Mouse (Mus musculus) midbrain, embryonic 15.5 days (tissue): ENCODE data around the gene Fam76b. TPM values are rescaled to one million over a fixed set of nuclear protein-coding genes. Genes with fewer than 3 reads are reported as not detected.
A peak's percentile ranks its signal among the peaks of the same experiment; 100 is the strongest.
"Not testable (repeated sequence)": the region's sequence is repeated elsewhere in the genome, so short reads cannot be mapped to it uniquely, and the experiment has no call there.

Experiments
- ATAC-seq: fragments of 200-750 bp; cut with Nextera tagmentation; replicated peaks from 2 replicates; pipeline ENCODE4 v1.8.0; 2017; ENCODE audit warnings: moderate TSS enrichment
- H3K27ac ChIP-seq: fragments of 300-500 bp; sonication (generic); 2 replicates; pipeline ENCODE4 v1.5.1; 2015; ENCODE audit warnings: mild to moderate bottlenecking, inconsistent platforms
- H3K27me3 ChIP-seq: fragments of 300-500 bp; sonication (generic); replicated peaks from 2 replicates; pipeline ENCODE4 v1.6.1; 2015; ENCODE audit warnings: inconsistent platforms
- H3K36me3 ChIP-seq: fragments of 300-500 bp; sonication (generic); replicated peaks from 2 replicates; pipeline ENCODE4 v1.6.1; 2015; ENCODE audit warnings: inconsistent platforms
- H3K4me1 ChIP-seq: fragments of 300-500 bp; sonication (generic); 2 replicates; pipeline ENCODE4 v1.6.1; 2015; ENCODE audit warnings: inconsistent platforms
- H3K4me2 ChIP-seq: fragments of 300-500 bp; sonication (generic); 2 replicates; pipeline ENCODE4 v1.6.1; 2015; ENCODE audit warnings: inconsistent platforms, mild to moderate bottlenecking, moderate library complexity
- H3K4me3 ChIP-seq: fragments of 300-500 bp; sonication (generic); 2 replicates; pipeline ENCODE4 v1.5.1; 2015; ENCODE audit warnings: mild to moderate bottlenecking, inconsistent platforms
- H3K9ac ChIP-seq: fragments of 300-500 bp; sonication (generic); 2 replicates; pipeline ENCODE4 v1.6.1; 2015; ENCODE audit warnings: mild to moderate bottlenecking, inconsistent platforms
- H3K9me3 ChIP-seq: fragments of 300-500 bp; sonication (generic); 2 replicates; pipeline ENCODE4 v1.6.1; 2016; ENCODE audit warnings: inconsistent platforms
- WGBS: fragments of 180-500 bp; shearing (Covaris S2); methylation state at CpG from one replicate; pipeline ENCODE4 v1.1.7; 2015; ENCODE audit warnings: mixed read lengths; 5-methylcytosine and 5-hydroxymethylcytosine counted together
- polyA plus RNA-seq: library from polyadenylated mRNA; unstranded; fragments of >200 nt; fragmentation: Nextera tagmentation; extraction: Ambion mirVana; gene quantifications from 2 replicates; pipeline ENCODE4 v1.2.1, GENCODE M21; 2015

Gene Fam76b
- 21.2 and 21.7 TPM in 2 replicates for polyA plus RNA-seq

DNA sequence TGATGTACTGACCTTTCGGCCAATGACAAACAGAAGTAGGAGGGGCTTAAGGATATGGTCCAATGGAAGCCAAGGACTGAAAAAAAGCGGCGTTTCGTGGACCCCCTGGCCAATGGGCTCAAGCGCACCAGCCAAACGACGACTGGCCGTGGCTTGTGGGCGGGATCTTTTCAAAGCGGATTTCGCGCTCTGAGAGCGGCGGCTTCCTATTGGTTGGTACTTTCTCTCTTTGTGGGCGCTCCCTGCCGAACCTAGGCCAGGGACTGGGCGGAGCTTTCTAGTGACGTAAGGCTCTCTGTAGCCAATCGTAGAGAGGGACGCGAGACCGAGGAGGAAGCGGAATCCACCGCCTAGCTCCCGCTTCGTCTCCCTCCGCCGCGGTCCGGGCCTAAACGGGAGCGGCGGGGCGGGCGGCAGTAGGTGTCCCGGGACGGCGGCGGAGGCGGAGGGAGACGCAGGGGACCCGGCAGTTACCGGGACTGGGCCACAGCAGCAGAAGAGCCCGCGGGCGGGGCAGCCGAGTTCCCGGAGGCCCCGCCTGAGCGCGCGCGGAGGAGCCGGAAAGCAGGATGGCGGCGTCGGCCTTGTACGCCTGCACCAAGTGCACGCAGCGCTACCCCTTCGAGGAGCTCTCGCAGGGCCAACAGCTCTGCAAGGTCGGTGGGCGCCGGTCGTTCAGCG lies at the start of gene Fam76b:
TSS of gene Fam76b (plus strand) at position 311 of the 681 bp plus-strand sequence.
- peak within 1 kb of the TSS; percentile 87 for H3K4me2 ChIP-seq
- no peaks in the 10 kb centered on the region for H3K27me3 ChIP-seq
- ATAC-seq: peak; percentile 96
- peak within 1 kb of the TSS; percentile 91 for H3K9ac ChIP-seq
- no peaks in the 10 kb centered on the region for H3K9me3 ChIP-seq
- peak within 1 kb of the TSS; percentile 79 for H3K4me3 ChIP-seq
- peaks cover 32% of the 10 kb centered on the region for H3K4me1 ChIP-seq
- H3K36me3 ChIP-seq: peaks cover 17% of the 10 kb centered on the region
- H3K27ac ChIP-seq: peak within 1 kb of the TSS; percentile 98
- WGBS: under 1% methylated on average over 65 of the region's 67 CpGs

DNA sequence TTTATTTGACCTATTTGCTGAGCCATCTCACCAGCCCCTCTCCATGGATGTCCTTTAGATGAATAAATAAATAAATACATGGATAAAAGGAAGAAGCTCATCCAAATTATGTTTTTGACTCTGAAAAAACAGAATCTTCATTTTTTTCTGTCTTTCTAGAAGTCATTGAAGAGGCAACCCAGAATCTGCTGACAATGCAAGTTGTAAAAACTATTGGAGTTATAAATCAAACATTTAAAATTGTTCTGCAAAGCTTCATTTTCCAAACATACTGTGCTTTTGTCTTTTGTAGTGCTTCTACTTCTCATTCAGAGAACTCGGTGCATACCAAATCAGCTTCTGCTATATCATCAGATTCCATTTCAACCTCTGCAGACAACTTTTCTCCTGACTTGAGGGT lies 45.5 kb upstream of the Fam76b start:
- H3K4me2 ChIP-seq: no peak overlapping the region
- no peak overlapping the region for H3K27ac ChIP-seq
- WGBS: 100% methylated on average over 1 of the region's 1 CpGs

DNA sequence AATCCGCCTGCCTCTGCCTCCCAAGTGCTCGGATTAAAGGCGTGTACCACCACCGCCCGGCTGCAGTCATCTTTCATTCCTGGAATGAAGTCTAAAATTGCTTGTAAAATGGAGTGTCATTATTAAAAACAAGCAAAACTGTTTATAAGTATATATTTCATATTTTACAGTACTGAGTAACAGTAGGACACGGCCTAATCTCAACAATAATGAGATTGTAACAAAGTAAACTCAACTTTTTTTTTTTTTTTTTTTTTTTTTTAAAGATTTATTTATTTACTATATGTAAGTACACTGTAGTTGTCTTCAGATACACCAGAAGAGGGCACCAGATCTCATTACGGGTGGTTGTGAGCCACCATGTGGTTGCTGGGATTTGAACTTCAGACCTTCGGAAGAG lies 36.7 kb upstream of the Fam76b start:
- H3K4me1 ChIP-seq, H3K4me3 ChIP-seq, H3K27me3 ChIP-seq, ATAC-seq, H3K9ac ChIP-seq, H3K27ac ChIP-seq, H3K9me3 ChIP-seq, H3K4me2 ChIP-seq: not testable (repeated sequence)
- 98% methylated on average over 8 of the region's 8 CpGs for WGBS
- peaks cover 18% of the 10 kb centered on the region for H3K36me3 ChIP-seq

More for the DNA sequence above, 45.5 kb upstream of the Fam76b start:
- ATAC-seq: no peak
- H3K36me3 ChIP-seq: peaks cover 15% of the 10 kb centered on the region; the same call in 1 of the 2 replicates
- H3K27me3 ChIP-seq: no peaks in the 10 kb centered on the region
- no peak overlapping the region for H3K4me3 ChIP-seq
- H3K4me1 ChIP-seq: no peaks in the 10 kb centered on the region
- no peak overlapping the region for H3K9ac ChIP-seq
- H3K9me3 ChIP-seq: no peaks in the 10 kb centered on the region

DNA sequence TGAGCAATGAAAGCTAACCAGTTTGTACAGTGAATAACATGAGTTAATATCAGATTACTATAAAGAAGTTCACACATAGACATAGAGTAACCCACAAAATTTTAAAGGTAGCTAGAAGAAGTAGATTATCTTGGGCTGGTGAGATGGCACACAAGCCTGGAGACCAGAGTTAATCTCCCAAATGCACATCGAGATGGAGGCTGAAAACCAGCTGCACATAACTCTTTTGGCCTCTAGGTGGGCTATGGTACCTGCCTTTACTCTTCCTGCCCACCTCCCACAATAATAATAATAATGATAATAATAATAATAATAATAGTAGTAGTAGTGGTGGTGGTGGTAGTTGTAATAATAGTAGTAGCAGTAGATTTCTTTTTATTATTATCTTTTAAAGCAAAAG lies 33.2 kb upstream of the Fam76b start:
- no peak for ATAC-seq
- Histone ChIP-seq H3K9me3 (no peaks in the 10 kb centered on the region), H3K9ac (no peak overlapping the region), H3K27ac (no peak overlapping the region), H3K36me3 (peaks cover 12% of the 10 kb centered on the region), H3K4me3 (no peak overlapping the region), H3K27me3 (no peaks in the 10 kb centered on the region), H3K4me2 (no peak overlapping the region), H3K4me1 (no peaks in the 10 kb centered on the region)
- WGBS: 83% methylated on average over 1 of the region's 1 CpGs

DNA sequence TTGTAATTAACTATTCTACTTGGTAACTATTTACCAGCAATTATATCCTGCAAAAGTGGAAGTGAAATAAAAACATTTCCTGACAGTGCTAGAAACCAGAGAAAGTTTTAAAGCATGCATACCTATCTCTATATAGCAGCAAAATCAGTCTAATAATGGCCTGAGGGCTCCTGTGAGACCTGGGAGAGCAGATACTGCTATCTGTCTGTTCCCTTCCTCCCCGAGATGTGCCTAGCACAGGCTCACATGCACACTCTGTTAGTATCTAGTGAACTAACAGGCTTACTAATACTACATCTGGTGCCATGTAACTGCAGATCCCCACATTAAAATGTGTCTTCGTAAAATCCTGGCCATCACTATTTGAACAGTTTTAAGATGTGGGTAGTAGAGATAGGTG lies 32.8 kb upstream of the Fam76b start:
- Histone ChIP-seq H3K4me3 (no peak overlapping the region), H3K9ac (no peak overlapping the region), H3K9me3 (no peaks in the 10 kb centered on the region), H3K4me1 (no peaks in the 10 kb centered on the region), H3K27me3 (no peaks in the 10 kb centered on the region), H3K4me2 (no peak overlapping the region), H3K27ac (no peak overlapping the region), H3K36me3 (peaks cover 11% of the 10 kb centered on the region; the same call in 1 of the 2 replicates)
- no peak for ATAC-seq
- 95% methylated on average over 2 of the region's 2 CpGs for WGBS

DNA sequence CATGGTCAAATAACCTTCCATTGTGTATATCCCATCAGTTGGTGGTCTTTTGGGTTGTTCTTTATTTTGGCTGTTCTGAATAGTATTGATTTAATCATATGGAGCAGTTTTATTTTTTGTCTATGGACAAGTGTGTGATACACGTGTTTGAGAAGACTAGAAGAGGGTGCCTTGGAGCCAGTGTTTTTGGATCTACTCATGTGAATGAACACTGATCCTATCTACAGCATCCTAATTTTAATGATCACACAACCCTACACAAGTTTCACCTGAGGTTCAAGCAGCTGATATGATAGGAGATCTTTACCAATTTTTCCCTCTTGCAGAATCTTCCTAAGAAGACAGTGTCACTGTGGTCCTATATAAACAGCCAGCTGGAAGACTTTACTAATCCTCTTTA lies 23.0 kb upstream of the Fam76b start:
- Histone ChIP-seq H3K9me3 (no peaks in the 10 kb centered on the region), H3K36me3 (peaks cover 42% of the 10 kb centered on the region), H3K27ac (no peak overlapping the region), H3K4me2 (no peak overlapping the region), H3K27me3 (no peaks in the 10 kb centered on the region), H3K4me3 (no peak overlapping the region), H3K4me1 (no peaks in the 10 kb centered on the region), H3K9ac (no peak overlapping the region)
- WGBS: 81% methylated on average over 1 of the region's 1 CpGs
- ATAC-seq: no peak

DNA sequence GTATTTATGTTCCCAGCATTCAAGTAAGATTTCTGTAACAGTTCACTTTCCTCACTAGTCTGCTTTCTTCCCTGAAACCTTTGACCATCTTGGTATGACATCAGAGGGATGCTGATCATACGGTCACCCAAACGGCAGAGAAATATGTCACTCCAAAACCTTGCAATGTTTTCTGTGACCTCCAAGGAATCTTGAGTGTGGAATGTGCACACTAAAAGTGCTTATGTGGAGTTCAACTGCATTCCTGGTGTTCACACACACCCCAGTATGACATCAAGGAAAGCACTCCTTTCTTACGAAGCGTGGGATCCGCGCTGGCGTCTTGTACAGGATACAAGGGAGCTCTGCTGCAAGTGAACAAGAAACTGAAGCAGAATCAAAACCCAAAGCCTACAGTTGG lies 20.7 kb upstream of the Fam76b start:
- 95% methylated on average over 7 of the region's 7 CpGs for WGBS

DNA sequence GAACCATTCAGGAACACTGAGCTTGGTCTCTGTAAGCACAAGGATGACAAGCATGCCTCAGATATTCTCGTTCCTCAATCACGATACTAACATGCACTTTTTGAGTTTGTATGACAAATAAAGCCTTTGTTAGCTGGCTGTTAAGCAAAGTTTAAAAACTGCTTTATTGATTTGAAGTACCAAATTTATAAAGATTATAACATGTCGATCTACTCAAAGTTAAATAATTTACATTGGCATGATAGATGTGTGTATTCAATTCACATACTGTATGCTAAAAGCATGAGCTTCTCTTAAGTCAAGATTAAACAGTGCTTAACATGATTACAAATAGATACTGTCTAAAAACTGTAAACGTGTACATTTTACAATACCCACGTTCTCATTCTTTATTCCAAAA lies 19.9 kb upstream of the Fam76b start:
- H3K27ac ChIP-seq: no peak overlapping the region
- no peak overlapping the region for H3K4me3 ChIP-seq
- 93% methylated on average over 5 of the region's 5 CpGs for WGBS
- no peak for ATAC-seq
- no peak overlapping the region for H3K4me2 ChIP-seq
- H3K36me3 ChIP-seq: peaks cover 41% of the 10 kb centered on the region
- no peaks in the 10 kb centered on the region for H3K27me3 ChIP-seq
- H3K9ac ChIP-seq: no peak overlapping the region
- no peaks in the 10 kb centered on the region for H3K4me1 ChIP-seq
- no peaks in the 10 kb centered on the region for H3K9me3 ChIP-seq

More for the DNA sequence above, 20.7 kb upstream of the Fam76b start:
- Histone ChIP-seq H3K9ac (no peak overlapping the region), H3K4me1 (no peaks in the 10 kb centered on the region), H3K27ac (no peak overlapping the region), H3K9me3 (no peaks in the 10 kb centered on the region), H3K27me3 (no peaks in the 10 kb centered on the region), H3K4me2 (no peak overlapping the region), H3K4me3 (no peak overlapping the region), H3K36me3 (peaks cover 40% of the 10 kb centered on the region)
- no peak for ATAC-seq

DNA sequence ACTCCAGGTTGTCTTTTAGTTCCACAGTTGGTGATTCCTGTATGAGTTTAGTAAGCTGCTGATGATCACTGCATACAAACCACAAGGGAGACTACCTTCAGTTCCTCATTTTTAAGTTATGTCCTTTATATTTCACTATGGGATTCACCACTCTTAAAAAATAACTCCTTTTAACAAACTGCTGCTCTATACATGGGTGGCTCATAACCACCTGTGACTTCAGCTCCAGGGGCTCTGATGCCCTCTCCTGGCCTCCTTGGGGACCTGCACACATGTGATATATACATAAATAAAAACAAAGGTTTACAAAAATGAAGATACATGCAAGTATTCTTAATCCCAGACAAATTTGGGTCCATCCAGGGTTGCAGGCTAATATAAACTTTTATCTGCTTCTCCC lies 17.6 kb upstream of the Fam76b start:
- Histone ChIP-seq H3K27ac (no peak overlapping the region), H3K9ac (no peak overlapping the region), H3K4me2 (no peak overlapping the region), H3K4me3 (no peak overlapping the region), H3K4me1 (no peaks in the 10 kb centered on the region), H3K9me3 (no peaks in the 10 kb centered on the region), H3K27me3 (no peaks in the 10 kb centered on the region), H3K36me3 (peaks cover 31% of the 10 kb centered on the region)
- ATAC-seq: no peak

DNA sequence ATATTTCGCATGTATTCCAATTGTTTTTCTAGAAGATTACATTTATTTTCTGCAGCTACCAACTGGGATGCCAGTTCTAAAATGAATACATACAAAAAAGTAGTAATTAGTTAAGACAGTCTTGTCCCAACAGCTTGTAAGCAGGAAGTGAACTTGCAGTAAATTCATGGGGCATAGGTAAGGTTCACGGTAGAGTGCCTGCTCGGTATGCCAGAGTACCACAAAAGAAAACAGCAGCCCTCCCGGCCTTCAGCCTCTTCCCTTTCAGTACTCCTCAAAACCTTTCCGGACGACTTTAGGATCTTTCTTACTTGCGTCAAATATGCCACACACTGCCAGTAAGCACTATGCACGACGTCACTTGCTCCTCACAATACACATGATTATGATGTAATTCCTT lies 9.1 kb upstream of the Fam76b start:
- H3K4me2 ChIP-seq: no peak overlapping the region
- 85% methylated on average over 9 of the region's 9 CpGs for WGBS
- H3K4me3 ChIP-seq: no peak overlapping the region
- no peak overlapping the region for H3K27ac ChIP-seq
- peaks cover 26% of the 10 kb centered on the region for H3K36me3 ChIP-seq
- H3K9me3 ChIP-seq: no peaks in the 10 kb centered on the region
- H3K9ac ChIP-seq: no peak overlapping the region
- H3K4me1 ChIP-seq: 0 out of 2 replicates have a peak, but pooled peaks cover 3% of the 10 kb centered on the region
- H3K27me3 ChIP-seq: no peaks in the 10 kb centered on the region
- ATAC-seq: no peak

DNA sequence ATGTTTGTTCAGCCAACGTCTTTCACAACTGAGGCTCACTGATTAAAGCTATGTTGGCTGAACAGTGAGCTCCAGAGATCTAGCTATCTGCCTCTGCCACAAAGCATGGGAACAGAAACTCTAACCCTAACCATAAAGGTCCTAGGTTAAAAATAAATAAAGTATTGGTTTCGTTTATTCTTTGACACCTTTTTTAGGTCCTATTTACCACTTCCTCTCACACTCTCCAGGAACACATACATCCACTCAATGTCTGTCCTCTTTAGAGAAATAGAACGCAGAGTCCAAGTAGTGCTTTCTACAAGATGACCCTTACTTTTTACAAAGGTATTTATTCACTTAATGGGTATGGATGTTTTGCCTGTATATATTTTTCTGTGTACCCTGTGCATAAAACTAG lies 6.7 kb upstream of the Fam76b start:
- Histone ChIP-seq H3K27me3 (no peaks in the 10 kb centered on the region), H3K27ac (no peak overlapping the region), H3K9me3 (no peaks in the 10 kb centered on the region), H3K4me1 (peaks cover 20% of the 10 kb centered on the region), H3K4me2 (no peak overlapping the region), H3K9ac (no peak overlapping the region), H3K4me3 (no peak overlapping the region), H3K36me3 (peaks cover 24% of the 10 kb centered on the region)
- no peak for ATAC-seq
- 97% methylated on average over 3 of the region's 3 CpGs for WGBS

DNA sequence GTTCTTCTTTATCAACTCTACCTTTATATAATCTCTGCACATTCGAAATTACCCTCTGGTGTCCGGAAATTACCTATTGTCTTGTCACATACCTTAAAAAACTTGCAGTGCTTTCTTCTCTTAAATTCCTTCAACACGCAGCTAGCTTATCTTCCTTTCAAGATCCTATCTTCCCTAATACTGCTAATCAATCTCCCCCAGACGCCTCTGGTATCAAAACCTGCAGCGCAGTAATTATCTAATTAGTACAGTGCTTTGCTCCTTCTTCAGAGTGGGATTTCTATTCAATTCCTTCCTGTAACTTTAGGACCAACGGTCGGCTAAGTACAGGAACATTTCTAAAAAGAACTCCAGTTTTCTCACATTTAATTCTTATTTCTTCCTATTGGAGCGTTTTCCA lies 1.6 kb upstream of the Fam76b start:
- H3K9ac ChIP-seq: peak overlapping the region; percentile 74
- no peaks in the 10 kb centered on the region for H3K9me3 ChIP-seq
- no peaks in the 10 kb centered on the region for H3K27me3 ChIP-seq
- 8% methylated on average over 8 of the region's 8 CpGs for WGBS
- ATAC-seq: no peak
- peak overlapping the region; percentile 73 for H3K4me2 ChIP-seq
- H3K4me1 ChIP-seq: peaks cover 33% of the 10 kb centered on the region
- H3K27ac ChIP-seq: peak overlapping the region; percentile 96
- peaks cover 4% of the 10 kb centered on the region for H3K36me3 ChIP-seq
- peak overlapping the region; percentile 79 for H3K4me3 ChIP-seq

DNA sequence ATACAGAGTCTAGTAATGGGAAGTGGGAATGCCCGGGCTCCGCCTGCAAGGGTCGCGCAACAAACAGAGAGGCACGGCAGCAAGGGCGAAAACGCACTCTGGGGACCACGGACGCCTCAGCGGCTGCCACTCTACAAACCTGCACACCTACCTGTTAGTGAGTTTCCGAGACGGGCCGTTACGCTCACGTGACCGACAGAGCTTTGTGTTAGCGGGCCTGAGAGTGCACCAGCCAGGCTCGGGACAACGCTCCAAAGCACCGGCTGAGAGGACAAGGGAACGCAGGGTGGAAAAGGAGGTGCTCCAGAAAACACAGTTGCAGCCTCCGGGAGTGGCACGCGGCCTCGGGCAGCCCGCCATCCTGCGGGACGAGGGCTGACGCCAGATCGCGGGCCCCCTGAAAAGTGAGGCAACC lies 1.1 kb upstream of the Fam76b start:
- peaks cover 33% of the 10 kb centered on the region for H3K4me1 ChIP-seq
- H3K4me3 ChIP-seq: peak overlapping the region; percentile 79
- H3K36me3 ChIP-seq: peaks cover 9% of the 10 kb centered on the region
- peak overlapping the region; percentile 73 for H3K4me2 ChIP-seq
- WGBS: under 1% methylated on average over 31 of the region's 31 CpGs
- H3K9ac ChIP-seq: peak overlapping the region; percentile 74
- H3K27ac ChIP-seq: peak overlapping the region; percentile 96
- peak; percentile 14; the same call in 1 of the 2 replicates for ATAC-seq
- no peaks in the 10 kb centered on the region for H3K27me3 ChIP-seq
- H3K9me3 ChIP-seq: no peaks in the 10 kb centered on the region
